Mouse (Mus musculus) stomach, postnatal 0 days (tissue): ENCODE results near the gene Cdc20.

Experiments
- CTCF ChIP-seq: IDR thresholded peaks from 2 replicates; pipeline ENCODE4 v1.5.1; 2016; ENCODE audit warnings: antibody characterized with exemption, low read depth, mild to moderate bottlenecking, moderate library complexity
- EP300 ChIP-seq: optimal IDR thresholded peaks from 2 replicates; pipeline ENCODE3; 2016; ENCODE audit warnings: antibody characterized with exemption

DNA sequence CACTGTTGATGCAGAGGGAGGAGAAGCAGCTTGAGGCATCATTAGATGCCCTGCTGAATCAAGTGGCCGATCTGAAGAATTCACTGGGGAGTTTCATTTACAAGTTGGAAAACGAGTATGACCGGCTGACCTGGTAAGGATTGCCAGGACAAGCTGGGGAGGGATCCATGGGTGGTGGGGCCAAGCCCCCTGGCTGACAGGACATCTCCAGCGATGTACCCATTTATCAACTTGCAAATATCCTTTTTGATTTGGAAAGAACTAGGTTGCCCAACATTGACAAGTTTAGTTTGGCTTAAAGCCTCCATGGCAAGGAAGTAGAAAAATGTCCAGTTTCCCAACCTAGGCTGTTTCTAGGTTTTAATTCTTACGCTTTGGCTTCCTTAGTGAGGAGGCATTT, 26.3 kb downstream of the Cdc20 start:
- TF ChIP-seq EP300, result peak; percentile 40
- TF ChIP-seq CTCF, result no peak
